Mouse (Mus musculus): ENCODE data around the gene Gm47791.

Gene Gm47791

DNA sequence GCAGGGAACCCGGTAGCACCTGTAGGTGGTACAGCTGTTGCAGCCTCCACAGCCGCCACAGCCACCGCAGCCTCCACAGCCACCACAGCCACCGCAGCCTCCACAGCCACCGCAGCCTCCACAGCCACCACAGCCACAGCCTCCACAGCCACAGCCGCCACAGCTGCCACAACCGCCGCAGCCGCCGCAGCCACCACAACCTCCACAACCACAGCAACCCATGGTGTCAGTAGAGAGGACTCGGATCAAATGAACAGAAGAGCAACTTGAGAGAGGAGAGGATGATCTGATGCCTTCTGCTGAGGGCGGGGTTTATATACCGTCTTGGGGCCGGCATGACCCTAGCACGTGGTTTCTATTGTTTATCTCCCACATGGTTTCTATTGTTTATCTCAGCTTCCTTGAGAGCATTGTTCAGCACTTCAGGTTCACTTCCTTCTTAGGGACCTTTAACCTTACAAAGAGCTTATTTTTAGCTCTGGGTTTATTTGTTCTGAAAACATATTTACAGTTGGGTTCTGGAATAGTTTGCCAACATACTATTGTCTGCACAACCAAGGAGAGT, at the start of gene Gm47791:
TSS of gene Gm47791 (minus strand) at position 222 of the 565 bp plus-strand sequence.
- no peak for DNase-seq

DNA sequence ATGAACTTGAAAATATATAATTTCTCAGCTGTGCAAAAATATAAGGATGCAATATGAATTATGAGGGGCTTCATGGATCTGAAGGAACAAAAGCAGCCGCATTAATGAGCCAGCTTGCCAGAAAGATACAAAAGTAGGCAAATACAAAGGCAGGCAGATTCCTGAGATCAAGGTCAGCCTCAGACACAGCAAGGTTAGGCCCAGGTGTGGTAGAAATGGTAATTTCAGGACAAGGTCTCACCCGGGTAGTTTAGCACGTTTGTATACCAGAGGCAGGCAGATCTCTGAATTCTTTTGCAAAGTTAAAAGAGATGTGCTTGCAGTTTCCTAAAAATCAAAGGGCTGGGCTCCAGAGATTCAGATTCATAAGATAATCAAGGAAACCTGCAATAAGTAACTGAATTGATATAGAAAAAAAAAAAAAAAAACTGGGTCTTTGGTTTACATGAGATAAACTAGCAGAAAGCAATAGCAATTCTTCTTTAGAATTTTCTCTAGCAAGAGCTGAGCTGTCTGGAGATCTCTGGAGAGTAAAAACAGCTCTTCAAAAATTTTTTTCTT, 49.7 kb upstream of the Gm47791 start:
- DNase-seq, result no peak

DNA sequence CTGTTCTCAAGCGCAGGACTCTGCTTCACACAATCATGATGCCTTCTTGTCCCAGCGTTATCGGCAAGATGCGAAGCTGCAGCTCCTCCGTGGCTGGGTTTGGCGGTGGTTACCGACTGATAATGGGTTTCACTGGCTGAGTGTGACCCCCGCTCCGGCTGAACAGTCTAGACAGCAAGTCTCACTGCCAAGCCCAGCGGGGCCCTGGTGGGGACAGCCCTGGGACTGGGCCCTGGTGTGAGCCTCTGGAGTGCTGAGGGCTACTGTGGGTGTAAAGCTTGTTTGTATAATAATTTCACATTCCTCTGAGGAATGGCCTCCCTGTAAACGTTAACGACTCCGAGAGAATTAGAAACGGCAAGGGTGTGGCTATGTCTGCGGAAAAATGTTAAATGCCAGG, 49.1 kb upstream of the Gm47791 start:
- DNase-seq, result no peak

GRCm38 (mm10) chr1:82819366-82819765, 48.3 kb upstream of the Gm47791 start:
- no peak for DNase-seq

DNA sequence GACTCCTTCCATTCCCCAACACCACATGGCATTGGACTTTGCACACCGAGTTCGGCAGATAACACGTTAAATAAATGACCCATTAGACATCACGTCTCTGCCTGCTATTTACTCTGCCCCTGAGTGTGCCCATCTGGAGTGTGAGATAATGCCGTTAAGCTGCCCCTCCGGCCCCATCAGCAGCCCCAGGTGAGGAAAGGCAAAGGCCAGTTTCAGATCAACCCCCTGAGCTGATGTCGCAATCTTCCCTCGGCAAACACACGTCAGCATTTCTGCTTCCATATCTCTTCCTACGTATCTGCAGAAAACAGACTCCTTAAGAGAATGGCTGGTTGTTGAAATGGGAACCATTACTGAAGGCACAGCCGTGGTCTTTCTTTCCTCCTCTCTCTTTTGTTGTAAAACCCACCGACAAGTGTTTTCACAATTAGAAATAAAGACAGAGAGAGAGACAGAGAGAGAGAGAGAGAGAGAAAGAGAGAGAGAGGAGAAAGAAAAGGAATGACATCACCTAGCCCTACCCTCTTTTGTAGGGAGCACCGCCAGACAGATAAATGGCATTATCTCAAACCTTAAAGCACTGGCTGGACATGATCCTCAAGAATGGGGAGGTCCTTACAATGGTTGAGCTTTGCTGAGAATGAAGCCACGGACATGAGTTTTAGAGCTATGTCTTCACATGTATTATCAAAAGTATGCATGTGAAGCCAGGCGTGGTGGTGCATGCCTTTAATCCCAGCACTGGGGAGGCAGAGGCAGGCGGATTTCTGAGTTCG, 45.1 kb upstream of the Gm47791 start:
- no peak for DNase-seq

GRCm38 (mm10) chr1:82811766-82812165, 40.7 kb upstream of the Gm47791 start:
- DNase-seq, result no peak

GRCm38 (mm10) chr1:82808564-82808963, 37.5 kb upstream of the Gm47791 start:
- DNase-seq, result no peak

GRCm38 (mm10) chr1:82807206-82807605, 36.2 kb upstream of the Gm47791 start:
- DNase-seq, result no peak

DNA sequence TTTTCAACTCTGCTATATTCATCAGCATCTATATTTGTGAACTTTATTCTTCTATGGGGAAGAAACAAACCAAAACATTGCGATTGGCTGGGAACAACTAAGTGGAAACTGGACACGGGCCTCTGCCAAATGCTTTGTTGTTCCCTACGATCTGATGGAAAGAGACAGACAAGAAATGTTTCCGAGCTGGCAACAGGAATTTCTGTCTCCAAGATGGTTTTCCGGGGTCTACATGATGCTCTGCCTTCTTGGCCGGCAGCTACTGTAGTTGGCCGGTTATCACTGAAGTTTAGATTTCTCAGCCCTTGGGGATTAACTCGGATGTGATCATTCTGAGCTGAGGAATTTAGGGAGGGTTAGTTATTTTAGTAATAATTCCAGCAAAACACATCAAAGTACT, 35.3 kb upstream of the Gm47791 start:
- no peak for DNase-seq

DNA sequence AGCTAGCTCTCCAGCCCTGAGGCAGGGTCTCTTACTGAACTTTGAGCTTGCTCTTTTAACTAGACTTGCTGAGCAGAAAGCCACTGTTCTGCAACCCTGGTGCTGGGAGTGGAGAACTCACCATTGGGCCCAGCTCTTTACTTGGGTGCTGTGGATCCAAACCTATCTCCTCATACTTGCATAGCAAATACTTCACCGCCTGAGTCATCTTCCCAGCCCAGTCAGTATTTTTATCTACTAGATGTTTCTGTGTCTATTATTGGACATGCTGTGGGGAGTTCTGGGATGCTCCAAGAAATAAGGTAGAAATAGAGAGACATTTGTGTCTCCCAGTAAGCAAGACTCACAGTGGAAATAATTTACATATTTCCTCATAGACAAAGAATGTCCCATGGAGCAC, 33.0 kb upstream of the Gm47791 start:
- DNase-seq, result no peak

- DNase-seq, result no peak
Observed at GRCm38 (mm10) chr1:82803608-82804007, 32.6 kb upstream of the Gm47791 start.

DNA sequence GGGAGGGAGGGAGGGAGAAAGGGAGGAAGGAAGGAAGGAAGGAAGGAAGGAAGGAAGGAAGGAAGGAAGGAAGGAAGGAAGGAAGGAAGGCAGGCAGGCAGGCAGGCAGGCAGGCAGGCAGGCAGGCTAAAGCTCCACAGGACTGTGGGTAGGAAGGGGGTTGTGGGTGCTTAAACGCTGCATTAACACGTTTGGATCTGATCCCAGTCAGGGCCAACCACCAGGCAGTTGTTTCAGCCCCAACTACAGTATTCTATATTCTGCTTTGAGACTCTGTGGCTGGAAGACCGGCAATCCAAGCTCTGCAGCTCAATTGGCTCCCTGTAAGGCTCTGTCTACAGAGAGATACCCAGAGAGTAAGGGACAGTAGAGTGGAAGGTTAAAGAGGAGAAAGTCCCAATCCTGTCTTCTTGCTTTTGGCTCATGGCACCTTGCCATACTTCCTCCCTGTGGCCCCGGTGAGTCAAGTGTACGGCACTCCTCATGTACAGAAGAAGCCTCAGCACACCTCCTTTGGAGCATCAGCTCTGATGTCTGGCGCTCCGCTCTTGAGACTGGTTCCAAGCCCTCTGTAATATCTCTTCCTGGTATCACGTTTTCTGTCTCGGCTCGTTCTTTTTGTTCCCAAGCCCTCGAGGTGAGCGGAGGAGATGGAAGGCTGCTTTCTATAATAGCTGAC, 30.2 kb upstream of the Gm47791 start:
- DNase-seq, result no peak

DNA sequence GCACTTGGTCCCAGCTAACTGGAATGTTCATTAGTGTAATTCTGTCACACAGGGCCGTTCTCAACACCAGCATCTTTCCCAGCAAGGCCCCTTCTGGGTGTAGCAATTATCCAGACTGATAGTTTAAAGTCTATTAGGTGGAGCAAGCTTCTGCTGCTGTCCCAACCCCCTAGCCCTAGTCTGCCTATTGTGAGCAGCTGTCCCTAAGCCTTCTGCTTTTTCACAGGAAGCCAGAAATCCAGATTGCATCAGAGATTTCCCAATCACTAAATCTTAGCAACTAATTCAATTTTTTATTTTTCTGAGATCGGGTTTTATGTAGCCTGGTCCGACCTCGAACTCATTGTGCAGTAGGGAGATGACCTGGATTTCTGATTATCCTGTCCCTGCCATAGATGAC, 27.9 kb upstream of the Gm47791 start:
- no peak for DNase-seq

DNA sequence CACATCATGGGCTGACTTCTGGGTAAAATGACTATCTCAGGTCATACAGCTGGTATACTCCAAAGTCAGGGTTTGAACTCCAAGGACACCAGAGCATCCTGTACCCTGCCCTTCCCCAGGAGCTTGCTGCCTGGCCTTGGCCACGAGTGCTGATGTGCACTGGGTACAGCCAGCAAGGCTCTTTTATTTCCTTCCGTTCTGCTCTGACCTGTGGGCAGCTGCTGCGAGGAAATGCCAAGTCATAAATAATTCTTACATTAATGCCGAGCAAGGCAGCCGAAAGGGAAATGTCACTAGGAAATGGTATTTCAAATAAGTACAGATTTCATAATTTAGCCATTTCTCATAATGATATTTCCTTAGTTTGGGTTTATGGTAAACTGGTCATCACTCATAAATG, 27.3 kb upstream of the Gm47791 start:
- DNase-seq, result no peak

- no peak for DNase-seq
Observed at GRCm38 (mm10) chr1:82797088-82797487, 26.0 kb upstream of the Gm47791 start.

DNA sequence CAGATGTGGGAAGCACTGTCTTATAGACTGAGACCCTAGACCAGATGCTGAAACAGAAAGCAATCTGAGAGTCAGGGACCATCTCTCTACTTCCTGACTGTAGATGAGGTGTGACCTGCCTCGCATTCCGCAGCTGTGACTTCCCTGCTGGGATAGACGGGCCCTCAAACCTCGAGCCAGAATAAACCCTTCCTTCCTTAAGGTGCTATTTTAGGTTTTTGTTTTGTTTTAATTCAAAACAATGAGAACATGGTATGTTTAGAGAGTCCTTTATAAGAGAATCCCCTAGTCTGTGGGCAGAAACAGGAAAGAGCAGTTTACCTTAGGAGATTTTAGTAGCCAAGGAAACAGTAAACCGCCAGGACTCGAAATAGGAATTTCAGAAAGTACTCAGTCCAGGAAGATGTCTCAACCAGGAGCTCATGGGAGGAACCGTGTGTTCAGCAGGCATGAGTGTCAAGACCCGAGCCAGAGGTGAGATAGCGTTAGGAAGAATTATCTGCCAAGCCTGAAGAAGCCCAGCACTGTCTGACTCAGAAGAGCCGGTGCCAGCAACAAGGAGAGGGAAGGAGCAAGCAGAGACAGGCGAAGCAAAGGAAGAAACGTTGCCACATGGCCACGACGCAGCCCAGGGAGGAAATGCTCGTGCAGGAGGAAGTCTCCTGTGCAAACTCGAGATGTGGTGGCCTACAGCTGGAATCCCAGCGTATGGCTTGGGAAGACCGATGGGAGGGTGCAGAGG, 24.8 kb upstream of the Gm47791 start:
- DNase-seq, result no peak

- DNase-seq, result no peak
Observed at GRCm38 (mm10) chr1:82795211-82795610, 24.2 kb upstream of the Gm47791 start.

DNA sequence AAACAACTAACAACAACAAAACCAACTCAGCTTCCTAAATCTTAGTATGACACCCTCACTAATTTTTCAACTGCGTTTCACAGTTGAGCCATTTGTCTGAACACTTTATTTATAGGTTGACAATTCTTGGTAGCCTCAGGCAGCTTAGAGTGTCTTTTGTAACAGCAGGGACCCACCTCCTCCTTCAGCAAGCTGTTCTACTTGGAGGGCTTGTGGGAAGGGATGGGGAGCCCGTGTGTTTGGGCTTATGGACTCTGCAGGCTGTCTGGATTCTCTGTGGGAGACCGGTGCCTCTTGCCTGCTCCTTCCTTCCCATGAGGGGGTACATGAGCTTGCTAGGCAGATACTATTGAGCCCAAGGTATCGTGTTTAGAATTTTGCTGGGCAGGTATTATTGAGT, 22.9 kb upstream of the Gm47791 start:
- DNase-seq, result no peak

DNA sequence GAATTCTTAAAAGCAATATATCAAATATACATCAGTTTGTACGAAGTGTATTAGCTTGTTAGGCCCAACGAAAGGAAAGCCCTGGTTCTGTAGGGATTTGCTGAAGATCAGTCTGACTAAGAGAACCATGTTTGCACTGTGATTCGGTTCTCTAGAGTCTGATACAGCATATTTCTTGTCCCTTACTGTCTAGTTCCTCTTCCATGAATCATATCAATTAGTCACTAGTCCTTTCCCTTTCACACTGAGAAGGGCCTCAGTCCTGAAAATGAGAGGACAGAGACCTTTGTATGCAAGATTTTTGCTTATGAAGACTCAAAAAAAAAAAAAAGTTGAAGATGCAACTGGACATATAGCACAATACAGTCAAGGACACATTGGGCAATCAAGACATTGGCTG, 22.1 kb upstream of the Gm47791 start:
- DNase-seq, result no peak

DNA sequence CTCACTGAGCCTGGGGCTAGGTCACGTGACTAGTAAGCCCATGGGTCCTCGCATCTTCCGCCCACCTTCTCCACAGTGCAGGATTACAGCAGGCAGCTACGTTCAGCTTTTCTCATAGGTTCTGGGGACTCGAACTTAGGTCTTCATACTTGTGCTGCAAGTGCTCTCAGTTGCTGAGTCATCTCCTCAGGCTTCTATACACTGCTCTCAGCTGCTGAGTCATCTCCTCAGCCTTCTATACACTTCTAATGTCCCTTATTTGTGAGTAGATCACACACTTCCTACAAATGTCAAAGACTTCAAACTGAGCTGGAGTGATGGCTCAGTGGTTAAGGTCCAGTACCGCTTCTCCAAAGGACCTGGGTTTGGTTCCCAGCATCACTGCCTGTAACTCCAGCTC, 21.2 kb upstream of the Gm47791 start:
- no peak for DNase-seq

GRCm38 (mm10) chr1:82791105-82791504, 20.1 kb upstream of the Gm47791 start:
- no peak for DNase-seq

GRCm38 (mm10) chr1:82788070-82788469, 17.0 kb upstream of the Gm47791 start:
- no peak for DNase-seq

GRCm38 (mm10) chr1:82787414-82787813, 16.4 kb upstream of the Gm47791 start:
- DNase-seq, result peak; percentile 90
